ENCODE assay signal across 8 mouse cellular contexts in the genomic region with DNA sequence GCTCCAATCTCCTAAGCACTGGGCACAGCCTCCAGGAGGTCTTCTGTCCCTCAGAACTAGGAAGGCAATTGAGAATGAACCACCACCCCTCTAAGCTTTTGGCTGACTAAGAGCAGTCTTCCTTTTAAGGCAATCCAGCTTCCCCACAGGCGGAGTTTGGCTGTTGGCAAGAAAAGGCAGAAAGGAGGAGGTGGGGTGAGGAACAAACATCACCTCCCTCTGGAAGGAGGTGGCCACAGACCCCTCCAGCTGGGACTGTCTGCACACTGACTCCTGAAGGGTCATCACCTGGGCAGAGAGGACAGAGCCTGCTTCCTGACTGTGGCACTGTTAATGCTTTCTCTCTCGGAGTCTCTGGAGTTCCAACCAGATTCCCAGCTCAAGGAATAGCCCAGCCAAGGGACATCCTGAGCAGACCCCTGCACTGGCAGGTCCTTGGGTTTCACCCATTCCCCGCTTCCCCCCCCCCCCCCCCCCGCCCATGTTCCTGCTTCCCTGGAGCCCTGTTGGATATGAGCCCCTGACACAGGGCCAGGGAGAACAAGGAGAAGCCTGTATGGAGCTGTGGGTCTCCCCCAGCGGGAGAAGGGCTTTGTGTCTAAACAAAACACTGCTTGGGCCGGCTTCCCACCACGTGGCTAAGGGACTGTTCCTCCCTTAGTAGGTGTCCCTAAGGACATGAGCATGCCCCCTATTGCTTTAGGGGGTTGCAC. TPM values are rescaled to one million over a fixed set of nuclear protein-coding genes. Genes with fewer than 3 reads are reported as not detected.
DNase-seq lines count a peak whose midpoint lies in the region; ATAC-seq lines count a peak whose summit lies in the region.

No protein-coding gene starts in this region.

- peak overlapping the region; percentile 30; the same call in 1 of the 2 replicates for H3K27ac ChIP-seq in embryonic facial prominence, embryonic 12.5 days
- peak overlapping the region; percentile 74 for H3K27ac ChIP-seq in midbrain, embryonic 10.5 days (replicated peaks)
- H3K27ac ChIP-seq in liver, embryonic 12.5 days, result no peak overlapping the region

- WGBS in embryonic facial prominence, embryonic 12.5 days, result 37% methylated on average over 5 of the region's 7 CpGs
- 33% methylated on average over 6 of the region's 7 CpGs for WGBS in midbrain, embryonic 10.5 days
- 57% methylated on average over 6 of the region's 7 CpGs for WGBS in liver, embryonic 12.5 days (ENCODE audit: insufficient replicate concordance)

- H3K4me3 ChIP-seq in embryonic facial prominence, embryonic 12.5 days, result no peak overlapping the region
- H3K4me3 ChIP-seq in midbrain, embryonic 10.5 days, result no peak overlapping the region
- no peak overlapping the region for H3K4me3 ChIP-seq in liver, embryonic 12.5 days

- H3K36me3 ChIP-seq in embryonic facial prominence, embryonic 12.5 days, result no peaks in the 10 kb centered on the region
- no peaks in the 10 kb centered on the region for H3K36me3 ChIP-seq in midbrain, embryonic 10.5 days
- peaks cover 22% of the 10 kb centered on the region for H3K36me3 ChIP-seq in liver, embryonic 12.5 days

- no peak overlapping the region for H3K4me2 ChIP-seq in embryonic facial prominence, embryonic 12.5 days (replicated peaks)
- no peak overlapping the region for H3K4me2 ChIP-seq in liver, embryonic 12.5 days

- peaks cover 64% of the 10 kb centered on the region for H3K4me1 ChIP-seq in embryonic facial prominence, embryonic 12.5 days
- peaks cover 61% of the 10 kb centered on the region for H3K4me1 ChIP-seq in midbrain, embryonic 10.5 days
- H3K4me1 ChIP-seq in liver, embryonic 12.5 days, result peaks cover 73% of the 10 kb centered on the region

- H3K9me3 ChIP-seq in embryonic facial prominence, embryonic 12.5 days, result no peaks in the 10 kb centered on the region
- no peaks in the 10 kb centered on the region for H3K9me3 ChIP-seq in midbrain, embryonic 10.5 days (replicated peaks)
- H3K9me3 ChIP-seq in liver, embryonic 12.5 days (replicated peaks), result no peaks in the 10 kb centered on the region

- H3K9ac ChIP-seq in embryonic facial prominence, embryonic 12.5 days, result no peak overlapping the region
- no peak overlapping the region for H3K9ac ChIP-seq in liver, embryonic 12.5 days

- DNase-seq in cerebellum, adult 11-12 months, result peak; percentile 44
- DNase-seq in heart, postnatal 10 days, result peak; percentile 66 to 74
- peak; percentile 59 to 72 for DNase-seq in layer of hippocampus, postnatal 10 days (ENCODE audit: low spot score in 2 of 2)
- no peak for DNase-seq in midbrain, embryonic 10.5 days (ENCODE audit: low spot score)
- no peak for DNase-seq in gastrocnemius, postnatal 14 days

- no peak; the same call in 1 of the 2 replicates for ATAC-seq in cerebellum, adult (ENCODE audit: insufficient number of reproducible peaks, low FRiP score, low TSS enrichment)
- no peak for ATAC-seq in embryonic facial prominence, embryonic 12.5 days (ENCODE audit: insufficient number of reproducible peaks, insufficient read depth, low FRiP score, low TSS enrichment)
- no peak for ATAC-seq in liver, embryonic 12.5 days

- no peaks in the 10 kb centered on the region for H3K27me3 ChIP-seq in embryonic facial prominence, embryonic 12.5 days
- H3K27me3 ChIP-seq in midbrain, embryonic 10.5 days (ENCODE audit: low read depth, poor library complexity, severe bottlenecking), result peaks cover 20% of the 10 kb centered on the region
- H3K27me3 ChIP-seq in liver, embryonic 12.5 days (replicated peaks), result no peaks in the 10 kb centered on the region

- intact Hi-C loops in heart, postnatal 10 days (cut with DNase I), result no loop called here
- intact Hi-C loops in gastrocnemius, postnatal 14 days (cut with DNase I; ENCODE audit: low total_unique reads), result no loop called here

RNA-seq across cellular contexts. Expression of a gene that starts 14.5 kb away (rescaled TPM):
- polyA plus RNA-seq in embryonic facial prominence, embryonic 12.5 days (2016; fragmentation: Nextera tagmentation; extraction: Ambion mirVana), result 75.1 and 78.9 TPM in 2 replicates
- 100 to 1,000 TPM; 107 to 117 TPM for total RNA-seq in heart, postnatal 10 days (2021)
- total RNA-seq in layer of hippocampus, postnatal 10 days (2021), result 10 to 100 TPM; 82.2 to 91.4 TPM
- 41.9 and 44.9 TPM in 2 replicates for polyA plus RNA-seq in midbrain, embryonic 10.5 days (2016; fragmentation: Nextera tagmentation; extraction: Ambion mirVana)
- 56.2 and 60.7 TPM in 2 replicates for polyA plus RNA-seq in liver, embryonic 12.5 days (2016; fragmentation: Nextera tagmentation; extraction: Ambion mirVana)
- 10 to 100 TPM; 40.6 to 53.4 TPM for total RNA-seq in gastrocnemius, postnatal 14 days (2021)

RNA-seq across cellular contexts. Expression of a gene that starts 31.5 kb away (rescaled TPM):
- polyA plus RNA-seq in embryonic facial prominence, embryonic 12.5 days (2016; fragmentation: Nextera tagmentation; extraction: Ambion mirVana), result 52.8 and 55.0 TPM in 2 replicates
- total RNA-seq in heart, postnatal 10 days (2021), result 10 to 100 TPM; 35.4 to 36.7 TPM
- total RNA-seq in layer of hippocampus, postnatal 10 days (2021), result 10 to 100 TPM; 12.3 to 12.7 TPM
- polyA plus RNA-seq in midbrain, embryonic 10.5 days (2016; fragmentation: Nextera tagmentation; extraction: Ambion mirVana), result 20.4 and 22.8 TPM in 2 replicates
- 11.4 and 11.9 TPM in 2 replicates for polyA plus RNA-seq in liver, embryonic 12.5 days (2016; fragmentation: Nextera tagmentation; extraction: Ambion mirVana)
- 10 to 100 TPM; 25.4 to 39.5 TPM for total RNA-seq in gastrocnemius, postnatal 14 days (2021)

RNA-seq across cellular contexts. Expression of a gene that starts 44.9 kb away (rescaled TPM):
- 48.6 and 66.8 TPM in 2 replicates for polyA plus RNA-seq in embryonic facial prominence, embryonic 12.5 days (2016; fragmentation: Nextera tagmentation; extraction: Ambion mirVana)
- 100 to 1,000 TPM; 610 to 792 TPM for total RNA-seq in heart, postnatal 10 days (2021)
- total RNA-seq in layer of hippocampus, postnatal 10 days (2021), result not detected
- polyA plus RNA-seq in midbrain, embryonic 10.5 days (2016; fragmentation: Nextera tagmentation; extraction: Ambion mirVana), result 0.72 and 0.78 TPM in 2 replicates
- polyA plus RNA-seq in liver, embryonic 12.5 days (2016; fragmentation: Nextera tagmentation; extraction: Ambion mirVana), result 10.5 and 12.9 TPM in 2 replicates
- 100 to 1,000 TPM; 204 to 373 TPM for total RNA-seq in gastrocnemius, postnatal 14 days (2021)

Comparison
In these comparisons a context has a peak if more than half of its experiments do, and no peak if none do; other contexts are left out.
1. DNase-seq: peak in cerebellum, adult 11-12 months (single experiment), heart, postnatal 10 days (2 of 2) and layer of hippocampus, postnatal 10 days (2 of 2); none in midbrain, embryonic 10.5 days (single experiment) and gastrocnemius, postnatal 14 days (single experiment).
2. RNA of a gene that starts 44.9 kb away (total RNA-seq): 610 to 792 TPM in heart, postnatal 10 days and 204 to 373 TPM in gastrocnemius, postnatal 14 days; not detected in layer of hippocampus, postnatal 10 days; every median in the first group is over 100 times any median in the second.